Mouse (Mus musculus) cerebellum, adult 8-10 months (tissue): ENCODE results near the gene Hist2h2ac.
"Not testable (repeated sequence)": the region's sequence is repeated elsewhere in the genome, so short reads cannot be mapped to it uniquely, and the experiment has no call there.

ENCODE experiments used
- DNase-seq: peaks from one replicate; pipeline ENCODE4 v3.0.0; 2022

Gene Hist2h2ac

GRCm38 (mm10) chr3:96180727-96181477, 39.8 kb downstream of the Hist2h2ac start, which contains the start of gene Sv2a:
Gene Sv2a (plus strand): TSS chr3:96181151.
- peak; percentile 77 for DNase-seq

GRCm38 (mm10) chr3:96179531-96179930, 41.1 kb downstream of the Hist2h2ac start:
- DNase-seq, result no peak

- DNase-seq, result no peak
Observed at GRCm38 (mm10) chr3:96178902-96179301, 41.8 kb downstream of the Hist2h2ac start.

- no peak for DNase-seq
Observed at GRCm38 (mm10) chr3:96178427-96178826, 42.3 kb downstream of the Hist2h2ac start.

GRCm38 (mm10) chr3:96175251-96175650, 45.4 kb downstream of the Hist2h2ac start:
- DNase-seq, result no peak

- DNase-seq, result not testable (repeated sequence)
Observed at GRCm38 (mm10) chr3:96174042-96174441, 46.6 kb downstream of the Hist2h2ac start.

GRCm38 (mm10) chr3:96173185-96173584, 47.5 kb downstream of the Hist2h2ac start:
- no peak for DNase-seq

- peak; percentile 80 for DNase-seq
Observed at GRCm38 (mm10) chr3:96172197-96173178, 48.2 kb downstream of the Hist2h2ac start, which contains the start of gene Sf3b4. Gene Sf3b4 (plus strand): TSS chr3:96172332.

- peak; percentile 44 for DNase-seq
Observed at GRCm38 (mm10) chr3:96171583-96172196, 49.0 kb downstream of the Hist2h2ac start.

- DNase-seq, result no peak
Observed at GRCm38 (mm10) chr3:96170976-96171545, 49.6 kb downstream of the Hist2h2ac start.
